Mouse (Mus musculus) embryonic facial prominence, embryonic 14.5 days (tissue): ENCODE results near the gene Serpina3n. TPM values are rescaled to one million over a fixed set of nuclear protein-coding genes. Genes with fewer than 3 reads are reported as not detected.
"Not testable (repeated sequence)": the region's sequence is repeated elsewhere in the genome, so short reads cannot be mapped to it uniquely, and the experiment has no call there.

ENCODE experiments used
- ATAC-seq: fragments of 200-750 bp; cut with Nextera tagmentation; 2 replicates; pipeline ENCODE4 v1.8.0; 2017; ENCODE audit warnings: low read depth, moderate number of reproducible peaks, moderate TSS enrichment
- DNase-seq: peaks from one replicate; pipeline ENCODE4 v3.0.0-alpha.2; 2015; ENCODE audit warnings: low spot score
- H3K27ac ChIP-seq: fragments of 300-500 bp; sonication (generic); replicated peaks from 2 replicates; pipeline ENCODE4 v1.5.1; 2014; ENCODE audit warnings: low read depth, mild to moderate bottlenecking, low read length, moderate library complexity
- H3K27me3 ChIP-seq: fragments of 300-500 bp; sonication (generic); replicated peaks from 2 replicates; pipeline ENCODE4 v1.6.1; 2014; ENCODE audit warnings: low read length; ENCODE audit not compliant: control insufficient read depth, insufficient read depth
- H3K36me3 ChIP-seq: fragments of 300-500 bp; sonication (generic); 2 replicates; pipeline ENCODE4 v1.6.1; 2014; ENCODE audit warnings: low read length, mixed read lengths; ENCODE audit not compliant: control insufficient read depth, insufficient read depth
- H3K4me1 ChIP-seq: fragments of 300-500 bp; sonication (generic); 2 replicates; pipeline ENCODE4 v1.6.1; 2014; ENCODE audit warnings: antibody characterized with exemption, low read length; ENCODE audit not compliant: control insufficient read depth, insufficient read depth
- H3K4me2 ChIP-seq: fragments of 300-500 bp; sonication (generic); 2 replicates; pipeline ENCODE4 v1.6.1; 2014; ENCODE audit warnings: low read depth, mild to moderate bottlenecking, low read length, moderate library complexity, mixed read lengths
- H3K4me3 ChIP-seq: fragments of 300-500 bp; sonication (generic); 2 replicates; pipeline ENCODE4 v1.5.1; 2014; ENCODE audit warnings: low read depth, mild to moderate bottlenecking, low read length
- H3K9ac ChIP-seq: fragments of 300-500 bp; sonication (generic); 2 replicates; pipeline ENCODE4 v1.6.1; 2014; ENCODE audit warnings: low read depth, mild to moderate bottlenecking, low read length, moderate library complexity, mixed read lengths
- H3K9me3 ChIP-seq: fragments of 300-500 bp; sonication (generic); 2 replicates; pipeline ENCODE4 v1.6.1; 2016; ENCODE audit warnings: low read length; ENCODE audit not compliant: control insufficient read depth
- WGBS: fragments of 180-500 bp; shearing (Covaris S2); extraction: QIAGEN DNeasy Blood & Tissue Kit; methylation state at CpG from one replicate; pipeline ENCODE4 v1.1.7; 2014; 5-methylcytosine and 5-hydroxymethylcytosine counted together
- polyA plus RNA-seq: library from polyadenylated mRNA; unstranded; fragments of >200 nt; fragmentation: Nextera tagmentation; extraction: Ambion mirVana; gene quantifications from 2 replicates; pipeline ENCODE4 v1.2.1, GENCODE M21; 2014

Serpina3n gene
- 0.60 and 0.63 TPM in 2 replicates for polyA plus RNA-seq

DNA sequence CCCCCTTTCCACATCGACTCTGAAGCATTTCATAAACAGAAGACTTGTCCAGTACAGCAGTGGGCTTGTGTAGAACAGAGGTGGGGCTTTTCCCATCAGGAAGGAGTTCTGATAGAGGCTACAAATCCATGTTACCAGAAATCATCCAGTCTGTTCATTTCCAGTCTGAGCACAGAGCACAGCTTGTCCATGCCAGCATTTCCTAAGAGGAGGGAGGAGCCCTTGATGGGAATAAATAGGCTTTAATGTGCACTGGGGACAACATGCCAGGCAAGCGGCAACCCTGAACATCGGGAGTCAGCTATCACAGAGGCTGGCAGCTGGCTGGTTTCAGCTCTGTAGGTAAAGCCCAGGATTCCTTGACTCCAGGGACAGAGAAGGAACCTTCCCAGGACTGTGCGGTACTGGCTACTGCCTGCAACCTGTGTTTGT is at the start of gene Serpina3n:
Gene Serpina3n, plus strand, starts transcription at position 276 of the 432 bp plus-strand sequence.
- Histone ChIP-seq H3K9me3 (no peaks in the 10 kb centered on the region), H3K27me3 (no peaks in the 10 kb centered on the region; the same call in 1 of the 2 replicates), H3K4me2 (no peak within 1 kb of the TSS), H3K4me1 (no peaks in the 10 kb centered on the region), H3K36me3 (no peaks in the 10 kb centered on the region), H3K27ac (no peak within 1 kb of the TSS), H3K9ac (no peak within 1 kb of the TSS), H3K4me3 (no peak within 1 kb of the TSS)
- DNase-seq (no peak), ATAC-seq (no peak)
- WGBS: 72% methylated on average over 4 of the region's 4 CpGs

DNA sequence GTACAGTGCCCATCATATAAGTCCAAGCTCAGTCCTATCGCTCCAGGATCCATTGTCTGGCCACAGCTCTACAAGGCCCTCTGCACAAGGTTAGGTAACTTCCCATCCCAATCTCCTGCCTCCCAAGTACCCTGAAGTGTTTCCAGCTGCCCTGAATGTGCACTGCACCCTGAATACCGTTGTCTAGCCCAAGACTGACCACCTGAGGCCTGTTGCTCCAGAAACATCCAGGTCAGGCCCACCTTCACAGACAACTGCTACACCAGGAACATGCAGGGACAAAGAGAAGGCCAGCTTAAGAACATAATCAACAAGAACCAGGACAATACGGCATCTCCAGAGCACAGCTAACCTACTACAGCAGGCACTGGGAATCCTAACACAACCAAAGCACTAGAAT is 36.5 kb upstream of the Serpina3n start:
- no peak overlapping the region for H3K4me2 ChIP-seq
- no peak overlapping the region for H3K9ac ChIP-seq
- no peaks in the 10 kb centered on the region for H3K36me3 ChIP-seq
- H3K4me1 ChIP-seq: no peaks in the 10 kb centered on the region
- no peak overlapping the region for H3K4me3 ChIP-seq
- H3K9me3 ChIP-seq: no peaks in the 10 kb centered on the region
- H3K27me3 ChIP-seq: no peaks in the 10 kb centered on the region
- no peak overlapping the region for H3K27ac ChIP-seq
- no peak for ATAC-seq
- DNase-seq: no peak
- WGBS: 81% methylated on average over 3 of the region's 3 CpGs

DNA sequence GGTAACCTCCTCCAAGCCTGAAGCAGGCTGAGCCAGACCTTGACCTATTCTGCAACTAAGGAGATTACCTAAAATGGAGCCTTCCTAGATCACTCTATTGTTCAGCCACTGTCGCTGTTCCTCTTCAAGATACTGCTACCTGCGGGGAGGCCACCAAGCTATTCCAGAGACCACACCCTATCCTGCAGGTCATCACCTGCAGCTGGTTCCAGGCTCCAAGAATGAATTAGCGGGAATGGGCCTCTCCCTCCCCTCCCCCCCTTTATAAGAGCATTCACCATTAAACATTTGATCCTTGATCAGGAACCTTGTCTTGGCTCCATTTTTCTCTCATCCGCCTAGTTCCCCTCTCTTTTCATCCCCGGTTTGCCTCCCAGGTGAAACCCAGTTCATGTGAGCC is 29.4 kb upstream of the Serpina3n start:
- H3K36me3 ChIP-seq, H3K9ac ChIP-seq, H3K27ac ChIP-seq, DNase-seq, H3K27me3 ChIP-seq, H3K9me3 ChIP-seq, H3K4me2 ChIP-seq, ATAC-seq, H3K4me1 ChIP-seq, H3K4me3 ChIP-seq: not testable (repeated sequence)
- WGBS: 67% methylated on average over 5 of the region's 5 CpGs

DNA sequence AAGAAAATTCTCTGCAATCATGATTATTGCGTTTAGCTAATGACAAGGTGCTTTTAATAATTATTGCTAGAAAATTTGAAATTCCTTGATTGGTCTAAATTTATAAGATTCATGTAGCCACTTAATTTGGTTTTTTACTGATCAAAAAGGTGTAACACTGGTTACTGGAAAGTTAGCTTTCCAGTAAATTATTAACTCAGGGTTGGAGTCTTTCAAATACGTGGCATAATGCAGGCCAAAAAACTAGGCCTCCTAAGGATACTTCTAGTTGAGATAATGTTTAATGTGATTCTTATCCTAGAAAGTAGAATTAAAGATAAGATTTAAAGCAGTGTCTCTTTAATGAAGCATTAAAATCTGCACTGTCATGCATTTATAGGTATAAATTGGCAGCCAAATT is 28.2 kb upstream of the Serpina3n start:
- not testable (repeated sequence) for H3K27me3 ChIP-seq, ATAC-seq, H3K4me1 ChIP-seq, H3K9ac ChIP-seq, H3K27ac ChIP-seq, H3K9me3 ChIP-seq, DNase-seq, H3K4me2 ChIP-seq, H3K36me3 ChIP-seq, H3K4me3 ChIP-seq
- 76% methylated on average over 2 of the region's 2 CpGs for WGBS

DNA sequence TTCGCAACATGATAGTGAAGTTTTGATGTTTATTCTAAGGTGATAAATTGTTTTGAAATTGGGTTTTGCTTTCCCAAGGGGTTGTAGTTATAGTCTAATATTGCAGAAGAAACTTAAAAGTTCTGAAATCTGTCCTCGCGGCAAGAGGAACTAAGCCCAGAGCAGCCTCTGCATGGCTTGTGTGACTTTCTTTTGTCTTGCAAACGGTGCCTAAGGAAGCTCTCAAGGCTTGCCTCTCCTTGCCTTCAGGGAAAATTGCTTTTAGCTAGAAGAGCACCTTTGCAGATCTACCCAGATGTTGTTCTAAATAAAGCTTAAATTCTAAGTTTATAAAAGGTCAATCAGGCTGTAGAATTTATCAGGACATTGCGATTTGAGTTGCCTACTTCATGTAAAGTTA is 27.7 kb upstream of the Serpina3n start:
- not testable (repeated sequence) for H3K9me3 ChIP-seq, H3K4me1 ChIP-seq, H3K27me3 ChIP-seq, H3K36me3 ChIP-seq, H3K9ac ChIP-seq, H3K4me3 ChIP-seq, DNase-seq, ATAC-seq, H3K4me2 ChIP-seq, H3K27ac ChIP-seq
- WGBS: 47% methylated on average over 5 of the region's 5 CpGs

DNA sequence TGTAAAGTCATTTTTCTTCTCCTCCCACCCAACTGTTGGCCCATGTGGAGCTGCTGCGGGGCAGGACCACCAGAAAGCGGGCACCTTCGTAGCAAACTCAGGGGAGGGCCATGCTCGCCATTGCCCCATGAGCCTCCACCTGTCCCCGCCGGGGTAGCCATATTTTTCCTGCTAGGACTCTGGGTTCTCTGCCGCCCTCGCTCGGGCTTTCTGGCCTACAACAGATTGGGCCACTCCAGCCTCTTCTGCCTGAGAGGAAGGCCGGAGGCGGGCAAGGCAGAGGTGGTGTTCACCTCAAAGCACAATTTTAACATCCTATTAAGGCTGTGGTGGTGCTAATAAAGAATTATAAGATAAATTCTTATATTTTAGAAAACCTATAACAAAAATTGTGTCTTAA is 26.7 kb upstream of the Serpina3n start:
- H3K4me3 ChIP-seq: no peak overlapping the region
- no peaks in the 10 kb centered on the region for H3K36me3 ChIP-seq
- no peak for ATAC-seq
- H3K4me2 ChIP-seq: no peak overlapping the region
- WGBS: 92% methylated on average over 11 of the region's 11 CpGs
- no peaks in the 10 kb centered on the region for H3K27me3 ChIP-seq
- H3K9me3 ChIP-seq: 0 out of 2 replicates have a peak, but pooled peaks cover 3% of the 10 kb centered on the region
- H3K4me1 ChIP-seq: no peaks in the 10 kb centered on the region
- H3K9ac ChIP-seq: no peak overlapping the region
- DNase-seq: no peak
- H3K27ac ChIP-seq: no peak overlapping the region

DNA sequence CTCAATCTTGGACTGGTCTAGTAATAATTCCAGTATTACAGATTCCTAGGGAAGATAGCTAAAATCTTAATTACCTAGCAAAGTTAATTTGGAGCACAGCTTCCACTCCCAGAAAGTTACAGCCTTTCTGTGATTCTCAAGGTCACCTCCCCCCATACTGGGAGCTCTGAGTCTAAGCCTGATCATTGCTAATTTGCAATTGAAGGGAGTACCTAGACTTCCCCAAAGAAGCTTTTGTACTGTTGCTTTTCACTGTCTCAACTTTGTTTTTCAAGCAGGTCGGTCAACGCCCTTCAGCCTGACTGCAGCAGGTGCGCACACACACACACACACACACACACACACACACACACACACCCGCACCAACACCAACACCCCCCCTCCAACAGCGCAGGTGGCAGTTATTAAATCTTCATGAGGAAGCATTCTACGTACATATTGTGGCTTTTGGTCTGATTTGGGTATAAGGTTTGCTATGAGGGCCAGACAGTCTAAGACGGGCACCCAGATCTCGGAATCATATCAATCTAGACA is 25.4 kb upstream of the Serpina3n start:
- ATAC-seq, H3K36me3 ChIP-seq, H3K27me3 ChIP-seq, H3K9me3 ChIP-seq, H3K27ac ChIP-seq, H3K4me2 ChIP-seq, H3K4me3 ChIP-seq, H3K4me1 ChIP-seq, DNase-seq, H3K9ac ChIP-seq: not testable (repeated sequence)
- 87% methylated on average over 8 of the region's 8 CpGs for WGBS

DNA sequence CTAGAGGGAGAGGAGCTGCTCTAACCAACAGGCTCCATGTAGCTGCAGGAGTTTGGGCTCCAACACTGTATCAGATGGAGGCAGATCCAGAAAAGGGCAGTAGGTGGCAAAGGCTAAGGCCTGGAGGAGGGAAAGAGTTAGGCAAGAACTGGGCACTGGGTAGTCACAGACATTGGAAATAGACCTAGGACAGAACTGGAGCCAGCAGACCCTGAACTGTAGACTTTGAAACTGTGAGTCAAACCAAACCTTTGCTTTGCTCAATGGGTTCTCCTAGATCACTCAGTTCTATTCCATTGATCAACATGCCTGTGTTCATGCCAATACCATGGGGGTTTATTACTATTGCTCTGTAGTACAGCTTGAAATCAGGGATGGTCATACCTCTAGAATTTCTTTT is 20.5 kb upstream of the Serpina3n start:
- not testable (repeated sequence) for H3K4me1 ChIP-seq, DNase-seq, H3K9me3 ChIP-seq, H3K4me2 ChIP-seq, H3K27me3 ChIP-seq, H3K27ac ChIP-seq, H3K4me3 ChIP-seq, H3K36me3 ChIP-seq, ATAC-seq, H3K9ac ChIP-seq

DNA sequence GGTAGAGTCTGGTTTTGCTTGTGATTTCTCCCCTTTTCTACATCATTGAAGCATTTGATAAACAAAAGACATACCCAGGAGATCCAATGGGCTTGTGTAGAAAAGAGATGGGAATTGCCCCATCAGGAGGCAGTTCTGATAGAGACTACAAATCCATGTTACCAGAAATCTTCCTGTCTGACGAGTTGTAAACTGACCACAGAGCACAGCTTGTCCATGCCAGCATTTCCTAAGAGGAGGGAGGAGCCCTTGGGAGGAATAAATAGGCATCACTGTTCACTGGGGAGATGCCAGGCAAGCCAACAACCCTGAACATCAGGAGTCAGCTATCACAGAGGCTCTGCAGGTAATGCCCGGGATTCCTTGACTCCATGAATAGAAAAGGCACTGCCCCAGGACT is 19.7 kb upstream of the Serpina3n start:
- not testable (repeated sequence) for H3K4me2 ChIP-seq, H3K36me3 ChIP-seq, H3K4me1 ChIP-seq, H3K9ac ChIP-seq, H3K4me3 ChIP-seq, H3K9me3 ChIP-seq, H3K27me3 ChIP-seq, DNase-seq, ATAC-seq, H3K27ac ChIP-seq
- 54% methylated on average over 2 of the region's 2 CpGs for WGBS
